Mouse (Mus musculus): ENCODE results near the gene Cacna2d3. TPM values are rescaled to one million over a fixed set of nuclear protein-coding genes. Genes with fewer than 3 reads are reported as not detected.
A peak's percentile ranks its signal among the peaks of the same experiment; 100 is the strongest.

The Cacna2d3 gene
- total RNA-seq, 1 experiment from 2014 or later = not detected

DNA sequence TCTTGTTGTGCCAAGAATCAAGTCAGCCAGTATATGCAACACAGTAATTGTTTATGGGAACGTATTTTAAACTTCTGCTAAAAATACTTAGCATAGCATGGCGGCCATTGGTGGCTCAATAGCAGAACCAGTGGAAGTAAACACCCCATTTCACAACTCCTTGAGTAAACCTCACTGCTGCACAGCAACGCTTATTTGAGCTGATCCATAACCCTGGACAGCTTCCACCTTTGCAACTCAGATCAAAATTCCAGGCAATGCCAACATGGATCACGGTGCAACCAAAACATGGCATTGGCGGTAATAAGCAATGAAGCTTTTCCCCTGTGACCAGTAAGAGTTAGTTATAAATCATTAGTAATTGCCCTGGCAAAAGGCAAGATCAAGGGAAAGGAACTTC lies 614.2 kb downstream of the Cacna2d3 start:
- no peak for ATAC-seq (replicated peaks; ENCODE audit: low read depth, poor library complexity, severe bottlenecking)

DNA sequence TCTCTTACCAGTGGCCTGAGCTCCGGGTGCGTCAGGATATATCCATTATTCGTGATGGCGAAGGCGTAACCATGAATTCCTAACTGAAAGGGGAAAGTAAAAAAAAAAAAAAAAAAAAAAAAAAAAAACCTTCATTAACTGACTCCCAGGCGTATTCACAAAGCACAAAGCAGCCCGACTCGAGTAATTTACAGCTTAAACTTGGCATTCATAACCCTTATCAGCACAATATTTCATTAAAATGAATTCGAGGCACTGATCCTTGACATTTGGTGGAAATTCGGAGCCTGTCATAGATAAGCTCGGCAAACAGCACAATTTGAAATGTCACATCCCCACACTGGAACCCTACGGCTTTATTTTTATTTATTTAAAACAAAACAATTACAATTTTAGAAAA lies 623.9 kb downstream of the Cacna2d3 start:
- no peak for ATAC-seq (replicated peaks; ENCODE audit: low read depth, poor library complexity, severe bottlenecking)

DNA sequence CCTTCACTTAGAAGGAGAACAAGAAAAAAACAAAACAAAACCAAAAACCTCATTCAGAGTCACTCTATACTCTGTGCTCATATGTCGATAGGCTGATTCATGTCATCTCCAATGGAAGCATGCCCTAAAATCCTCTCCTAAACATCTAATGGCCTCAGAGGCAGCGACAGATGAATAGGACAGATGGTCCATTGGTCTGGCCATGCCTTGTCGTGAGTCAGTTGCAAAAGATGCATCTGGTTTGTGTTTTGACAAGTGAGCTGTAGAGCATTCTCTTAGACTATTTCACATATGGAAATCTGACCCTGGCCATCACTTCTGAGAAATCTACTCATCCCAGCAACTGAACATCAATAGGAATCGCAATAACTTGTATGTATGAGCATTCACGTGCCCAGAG lies 626.2 kb downstream of the Cacna2d3 start:
- ATAC-seq (replicated peaks; ENCODE audit: low read depth, poor library complexity, severe bottlenecking) = no peak

DNA sequence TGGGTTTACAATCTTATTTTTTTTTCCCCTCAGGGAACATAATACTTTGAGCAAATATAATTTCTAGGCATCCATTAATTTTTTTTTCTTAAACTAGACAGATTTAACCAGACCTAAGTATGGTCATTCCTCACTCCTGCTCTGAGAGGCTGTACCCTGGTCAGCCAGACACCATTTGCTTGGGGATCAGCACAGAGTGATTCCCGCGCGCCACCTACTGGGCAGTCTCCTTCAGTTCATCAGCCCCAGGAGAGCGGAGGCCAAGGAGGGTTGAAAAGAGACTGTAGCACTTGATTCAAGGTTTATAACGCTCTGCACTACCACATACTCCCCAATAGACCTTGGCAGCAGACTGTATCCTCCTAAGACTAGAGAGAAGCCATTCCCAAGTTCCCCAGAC lies 631.6 kb downstream of the Cacna2d3 start:
- ATAC-seq (replicated peaks; ENCODE audit: low read depth, poor library complexity, severe bottlenecking) = peak; percentile 79

DNA sequence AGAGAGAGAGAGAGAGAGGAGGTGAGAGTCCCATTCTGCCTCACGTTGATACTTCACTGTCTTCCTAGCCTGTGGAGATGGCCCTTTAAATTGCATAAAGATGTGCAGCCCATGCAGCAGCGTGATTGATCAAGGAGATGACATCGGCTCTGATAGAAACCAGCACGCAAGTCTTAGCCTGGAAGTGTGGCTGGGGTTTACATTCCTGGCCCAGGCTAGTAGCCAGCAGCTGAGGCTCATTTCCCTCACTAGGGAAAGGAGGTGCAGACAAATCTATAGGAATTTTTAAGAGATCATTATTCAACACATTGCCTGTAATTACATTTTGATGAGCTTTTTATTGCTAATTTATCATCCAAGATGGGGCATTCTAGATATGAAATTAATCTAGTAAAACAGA lies 635.1 kb downstream of the Cacna2d3 start:
- no peak for ATAC-seq (replicated peaks; ENCODE audit: low read depth, poor library complexity, severe bottlenecking)

DNA sequence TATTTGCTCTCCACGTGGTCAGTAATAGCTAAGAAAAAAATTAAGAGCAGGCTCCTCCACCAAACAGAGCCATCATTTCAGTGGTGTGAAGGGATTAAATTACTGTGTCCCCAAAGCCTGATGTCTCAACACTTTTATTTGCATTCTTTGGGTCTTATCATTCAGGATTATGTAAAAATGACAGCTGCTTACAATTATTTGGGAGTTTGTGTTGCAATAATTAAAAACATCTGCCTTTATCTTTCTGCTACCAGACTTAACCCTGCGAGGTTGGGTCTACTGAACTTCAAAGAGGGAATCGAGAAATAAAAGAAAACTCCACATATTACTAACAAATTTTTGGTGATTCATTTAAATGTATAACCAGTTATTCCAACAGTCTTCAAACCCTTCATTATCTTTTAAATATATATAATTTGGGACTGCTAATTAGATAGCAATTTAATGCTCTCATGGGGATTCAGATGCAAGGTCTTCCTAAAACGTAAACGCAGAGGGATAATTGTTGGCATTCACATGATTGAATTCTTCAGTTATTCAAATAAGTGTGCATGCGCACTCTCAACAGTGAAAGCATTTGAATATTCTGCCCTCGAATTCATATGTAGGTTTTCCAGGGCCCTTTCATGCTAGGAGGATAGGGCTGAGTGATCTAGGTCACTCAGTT lies 636.0 kb downstream of the Cacna2d3 start:
- no peak for ATAC-seq (replicated peaks; ENCODE audit: low read depth, poor library complexity, severe bottlenecking)

DNA sequence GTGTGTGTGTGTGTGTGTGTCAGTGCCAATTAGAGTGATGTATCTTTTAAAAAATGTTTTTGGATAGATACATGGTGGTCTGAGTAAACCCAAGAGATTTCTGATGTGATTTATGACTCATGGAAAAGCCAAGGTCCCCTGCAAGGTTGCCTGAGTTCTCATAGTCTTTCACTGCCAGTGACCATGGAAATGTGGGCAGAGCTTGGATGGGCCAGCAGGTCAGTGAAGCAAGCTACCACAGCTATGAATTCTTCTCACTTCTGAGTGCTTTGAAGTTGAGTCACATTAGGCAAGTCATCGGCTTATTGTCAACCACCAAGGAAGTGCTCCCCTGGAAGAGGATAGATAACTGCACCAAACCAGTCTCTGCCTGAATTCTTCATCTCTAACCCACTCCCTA lies 639.5 kb downstream of the Cacna2d3 start:
- no peak for ATAC-seq (replicated peaks; ENCODE audit: low read depth, poor library complexity, severe bottlenecking)

DNA sequence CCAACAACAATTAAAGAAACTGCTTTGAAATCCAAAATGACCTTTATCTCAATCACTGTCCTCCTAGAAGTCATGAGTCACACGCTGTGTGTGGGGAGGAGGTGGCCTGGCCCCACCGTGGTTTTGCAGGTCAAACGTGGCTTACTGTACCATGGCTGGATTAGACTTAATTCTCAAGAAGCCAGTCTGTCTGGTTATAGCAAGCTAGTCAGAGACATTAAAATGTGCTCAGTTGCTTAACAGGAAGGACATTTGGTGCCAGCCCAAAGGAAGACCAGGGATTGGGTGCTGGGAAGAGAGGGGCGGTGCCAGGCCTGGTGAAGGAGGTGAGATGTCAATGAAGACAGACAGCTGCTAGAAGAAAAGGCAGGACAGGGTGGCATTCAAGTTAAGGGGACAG lies 641.0 kb downstream of the Cacna2d3 start:
- no peak for ATAC-seq (replicated peaks; ENCODE audit: low read depth, poor library complexity, severe bottlenecking)

DNA sequence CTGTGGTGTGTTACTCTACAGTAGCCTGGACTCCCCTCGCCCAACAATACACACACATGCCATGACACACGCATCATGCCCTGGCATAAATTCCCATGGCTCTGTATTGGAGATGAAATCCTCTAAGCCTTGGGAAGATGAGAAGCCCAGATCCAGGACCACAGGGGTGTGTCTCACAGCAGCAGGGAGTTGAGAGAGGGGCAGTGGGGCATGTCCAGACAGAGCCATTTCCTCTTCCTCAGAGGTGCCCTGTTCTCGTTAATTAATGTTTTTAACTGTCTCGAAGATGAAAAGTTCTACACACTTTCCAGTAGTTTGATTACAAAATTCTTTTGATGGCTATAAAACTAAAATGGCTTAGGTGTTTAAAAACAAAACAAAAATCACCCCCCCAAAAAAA lies 641.4 kb downstream of the Cacna2d3 start:
- no peak for ATAC-seq (replicated peaks; ENCODE audit: low read depth, poor library complexity, severe bottlenecking)

DNA sequence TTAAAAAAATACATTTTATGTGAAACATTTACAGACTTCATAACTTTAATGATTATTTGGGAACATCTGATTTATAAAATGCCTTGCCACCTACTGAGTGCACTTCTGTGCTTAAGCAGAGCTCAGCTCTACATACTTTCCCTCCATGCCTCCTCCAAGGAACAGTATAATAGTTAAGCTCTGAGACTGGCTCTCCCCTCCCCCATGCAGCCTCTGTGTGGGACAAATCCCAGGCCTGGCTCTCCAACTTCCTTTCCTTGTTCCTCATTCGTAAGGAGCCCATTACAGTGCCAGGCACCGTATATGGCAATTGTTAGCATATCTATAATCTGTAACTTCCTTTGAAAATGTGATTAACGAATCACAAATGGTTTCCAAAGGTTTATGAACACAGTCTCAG lies 644.2 kb downstream of the Cacna2d3 start:
- ATAC-seq (replicated peaks; ENCODE audit: low read depth, poor library complexity, severe bottlenecking) = no peak

DNA sequence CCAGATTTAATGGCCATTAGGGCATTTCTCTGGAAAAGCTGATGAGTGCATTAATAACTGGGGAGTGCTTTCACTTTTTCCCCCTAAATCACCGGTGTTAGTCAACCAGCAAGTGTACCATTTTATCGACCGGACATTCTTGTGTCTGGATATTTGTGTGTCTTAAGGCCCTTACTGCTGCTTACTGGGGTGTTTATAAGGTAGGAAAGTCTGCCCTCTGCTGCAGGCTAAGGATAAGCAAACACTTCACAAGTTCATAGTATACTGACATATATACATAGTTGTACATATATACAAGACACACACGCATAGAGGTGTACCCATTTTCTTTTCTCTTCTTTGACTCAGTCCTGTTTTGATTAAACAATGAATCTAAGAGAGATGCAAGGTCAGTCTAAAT lies 647.9 kb downstream of the Cacna2d3 start:
- no peak for ATAC-seq (replicated peaks; ENCODE audit: low read depth, poor library complexity, severe bottlenecking)

DNA sequence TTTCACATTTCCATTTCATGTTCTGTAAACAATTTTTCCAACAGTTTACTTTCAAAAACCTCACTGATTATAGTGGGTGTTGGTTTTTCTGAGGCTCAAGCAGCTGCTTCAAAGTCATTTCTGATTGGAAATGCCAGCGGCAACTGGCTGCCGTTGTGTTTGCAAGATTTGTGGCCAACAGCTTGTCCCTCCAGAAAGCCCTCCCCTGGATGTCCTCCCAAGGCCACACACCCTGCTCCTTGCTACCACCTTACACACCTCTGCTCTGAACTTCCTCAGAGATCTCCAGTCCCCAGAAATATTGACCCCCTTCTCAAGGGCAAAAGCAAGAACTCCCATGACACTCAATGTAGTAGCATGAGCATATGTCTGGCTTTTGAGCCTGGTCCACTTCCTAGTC lies 659.0 kb downstream of the Cacna2d3 start:
- ATAC-seq (replicated peaks; ENCODE audit: low read depth, poor library complexity, severe bottlenecking) = no peak

DNA sequence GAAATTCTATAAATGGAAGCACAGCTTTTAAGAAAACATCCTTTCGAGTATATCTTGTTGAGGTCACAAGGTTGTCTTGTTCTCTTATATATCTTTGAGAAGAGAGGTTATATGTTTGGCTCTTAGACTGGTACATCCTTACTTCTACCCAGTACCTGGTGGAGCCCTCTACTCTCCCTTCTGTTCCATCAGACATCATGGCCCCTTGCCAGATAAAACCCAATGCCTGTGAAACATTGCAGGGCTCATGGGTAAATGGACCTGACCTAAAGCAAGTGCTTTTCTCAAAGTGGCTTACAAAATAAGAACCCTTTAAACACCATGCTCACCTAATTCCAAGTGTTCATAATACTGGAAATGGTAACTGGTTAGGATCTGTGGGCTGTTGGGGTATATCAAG lies 660.2 kb downstream of the Cacna2d3 start:
- ATAC-seq (replicated peaks; ENCODE audit: low read depth, poor library complexity, severe bottlenecking) = no peak

DNA sequence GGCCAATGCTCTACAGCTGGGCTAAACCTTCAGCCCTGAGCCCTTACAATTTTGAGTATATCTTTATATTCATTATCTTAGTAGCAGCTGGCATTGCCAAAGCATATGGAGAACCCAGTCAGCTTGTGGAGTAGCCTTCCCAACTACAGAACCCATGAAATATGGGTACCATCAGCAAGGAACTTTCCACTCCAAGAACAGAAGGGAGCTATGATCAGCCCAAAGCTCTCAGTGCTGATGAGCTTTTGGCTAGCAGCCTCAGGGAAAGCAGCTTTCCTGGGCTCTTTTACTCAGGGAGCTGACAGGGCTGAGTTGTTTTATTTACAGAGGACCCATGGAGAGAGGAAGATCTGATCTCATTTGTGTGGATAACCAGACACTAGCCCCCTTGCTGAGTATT lies 661.0 kb downstream of the Cacna2d3 start:
- no peak for ATAC-seq (replicated peaks; ENCODE audit: low read depth, poor library complexity, severe bottlenecking)

DNA sequence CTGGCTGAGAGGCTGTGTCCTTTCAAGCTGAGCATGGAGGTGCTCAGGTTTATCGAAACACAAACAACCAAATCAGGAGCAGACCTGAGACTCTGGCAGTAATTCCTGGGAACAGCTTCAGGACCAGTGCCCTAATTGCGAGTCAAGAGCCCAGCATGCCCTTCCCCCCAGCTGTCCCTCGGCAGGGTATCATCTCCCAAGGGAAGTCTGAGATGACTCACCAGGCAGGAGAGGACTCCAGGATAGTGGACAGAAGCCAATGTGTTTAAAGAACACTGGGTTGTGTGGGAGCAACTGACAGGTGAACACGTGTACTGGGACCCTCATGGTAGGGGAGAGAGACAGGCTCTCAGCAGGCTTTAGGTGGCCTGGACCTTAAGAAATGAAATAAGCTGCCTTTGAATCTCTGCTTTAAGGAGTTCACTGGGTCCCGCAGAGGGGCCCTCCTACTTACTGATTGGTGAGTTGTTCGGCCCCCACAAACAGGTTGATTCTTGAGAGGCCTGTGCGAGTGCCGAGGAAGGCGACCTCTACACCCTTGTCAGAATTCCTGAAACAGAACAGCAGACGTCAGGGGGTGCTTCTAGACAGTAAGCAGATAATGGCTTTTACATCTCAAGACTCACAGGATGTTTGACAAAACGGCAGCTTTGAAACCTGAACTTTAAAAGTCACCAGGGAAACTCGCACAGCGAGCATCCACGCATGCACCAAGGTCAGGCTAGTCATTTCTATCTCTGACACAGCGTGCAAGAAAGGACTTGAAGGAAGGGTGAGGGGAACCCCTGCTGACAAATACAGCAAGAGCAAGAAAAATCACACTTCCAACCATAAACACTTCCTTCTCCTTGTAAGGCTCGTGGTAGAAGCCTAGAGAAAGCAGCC lies 669.5 kb downstream of the Cacna2d3 start:
- no peak for ATAC-seq (replicated peaks; ENCODE audit: low read depth, poor library complexity, severe bottlenecking)

DNA sequence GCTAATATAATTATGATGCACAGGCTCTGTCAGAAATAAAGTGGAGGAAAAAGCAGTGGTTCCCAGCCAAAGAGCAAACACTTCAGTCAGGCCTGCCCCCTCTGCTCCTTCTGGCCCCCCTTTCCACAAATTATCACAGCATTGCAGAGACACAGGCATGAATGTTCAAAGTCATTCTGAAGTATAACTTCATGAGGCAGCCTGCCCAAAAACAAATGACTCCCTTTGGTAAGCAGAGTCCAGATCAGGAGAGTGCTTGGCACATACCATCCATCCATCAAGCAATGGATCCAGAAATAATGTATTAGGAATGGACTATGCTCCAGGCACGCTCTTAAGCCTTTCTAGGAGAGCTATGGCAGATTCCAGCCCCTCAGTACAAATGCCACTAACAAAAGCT lies 679.3 kb downstream of the Cacna2d3 start:
- no peak for ATAC-seq (replicated peaks; ENCODE audit: low read depth, poor library complexity, severe bottlenecking)

DNA sequence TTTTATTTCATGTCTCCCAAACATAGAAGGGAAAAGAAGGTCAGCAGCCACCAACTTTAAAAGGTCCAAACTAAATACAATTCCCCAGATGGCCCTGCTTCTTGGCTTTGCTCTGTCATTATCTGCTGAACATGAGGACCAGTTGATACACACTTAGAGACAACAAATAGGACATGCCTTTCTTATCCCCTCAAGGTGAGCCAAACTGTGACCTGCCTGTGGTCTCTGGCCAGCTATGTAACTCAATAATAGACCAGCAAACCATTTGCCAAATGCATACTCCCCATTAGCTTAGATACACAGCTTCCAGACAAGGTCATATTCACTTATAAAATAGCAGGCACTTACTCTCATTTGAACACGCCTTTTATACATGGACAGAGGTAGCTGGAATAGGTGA lies 680.2 kb downstream of the Cacna2d3 start:
- ATAC-seq (replicated peaks; ENCODE audit: low read depth, poor library complexity, severe bottlenecking) = no peak

DNA sequence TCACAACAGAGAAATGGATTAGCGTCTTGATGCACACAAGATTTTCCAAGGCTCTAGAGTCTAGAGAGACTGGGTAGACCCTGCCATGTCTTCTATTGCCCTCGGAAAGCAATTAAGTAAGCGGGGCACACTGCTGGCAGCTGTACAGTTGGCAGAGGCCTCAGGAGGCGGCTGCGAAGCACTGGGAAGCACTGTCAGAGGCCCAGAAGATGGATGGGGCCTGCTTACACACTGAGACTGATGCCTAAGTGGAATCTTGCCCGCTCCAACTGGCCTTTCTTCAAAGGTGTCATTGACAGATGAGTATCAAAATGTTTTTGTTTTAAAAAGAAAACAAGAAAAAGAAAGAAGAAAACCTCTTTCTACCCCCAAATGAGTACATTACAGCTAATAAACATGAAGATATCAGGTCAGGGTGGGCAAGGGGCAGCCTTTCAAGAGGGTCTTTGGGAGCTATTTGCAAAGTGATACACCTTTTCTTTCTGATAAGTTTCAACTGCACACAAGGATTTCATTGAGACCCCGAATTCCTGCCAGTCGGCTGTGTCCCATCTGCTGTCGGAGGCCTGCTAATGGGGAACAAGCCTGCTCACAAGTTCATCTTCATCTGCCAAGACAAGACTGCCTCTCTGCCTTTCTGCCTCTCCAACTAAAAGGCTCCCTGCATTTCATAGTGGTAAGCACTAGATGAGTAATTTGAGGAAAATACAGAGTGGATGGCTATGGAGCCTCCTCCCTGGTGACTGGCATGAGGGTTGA lies 680.9 kb downstream of the Cacna2d3 start:
- ATAC-seq (replicated peaks; ENCODE audit: low read depth, poor library complexity, severe bottlenecking) = no peak

DNA sequence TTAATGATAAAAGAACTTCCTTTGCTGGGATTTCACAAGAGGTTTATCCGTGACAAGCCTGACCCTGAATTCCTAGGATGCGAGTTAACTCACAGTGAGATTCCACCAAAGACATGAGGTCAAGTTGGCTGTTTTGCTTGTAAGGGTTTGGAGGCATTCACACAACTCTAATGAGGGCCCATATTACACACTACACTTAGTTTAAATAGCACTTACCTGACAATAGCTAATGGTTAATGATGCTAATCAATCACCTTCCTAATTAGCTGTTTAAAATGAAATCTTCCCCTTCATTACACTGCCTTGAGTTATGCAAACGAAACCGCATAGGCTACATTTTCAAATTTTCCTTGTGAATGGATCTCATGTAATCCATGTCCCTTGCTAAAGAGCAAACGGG lies 683.4 kb downstream of the Cacna2d3 start:
- no peak for ATAC-seq (replicated peaks; ENCODE audit: low read depth, poor library complexity, severe bottlenecking)

DNA sequence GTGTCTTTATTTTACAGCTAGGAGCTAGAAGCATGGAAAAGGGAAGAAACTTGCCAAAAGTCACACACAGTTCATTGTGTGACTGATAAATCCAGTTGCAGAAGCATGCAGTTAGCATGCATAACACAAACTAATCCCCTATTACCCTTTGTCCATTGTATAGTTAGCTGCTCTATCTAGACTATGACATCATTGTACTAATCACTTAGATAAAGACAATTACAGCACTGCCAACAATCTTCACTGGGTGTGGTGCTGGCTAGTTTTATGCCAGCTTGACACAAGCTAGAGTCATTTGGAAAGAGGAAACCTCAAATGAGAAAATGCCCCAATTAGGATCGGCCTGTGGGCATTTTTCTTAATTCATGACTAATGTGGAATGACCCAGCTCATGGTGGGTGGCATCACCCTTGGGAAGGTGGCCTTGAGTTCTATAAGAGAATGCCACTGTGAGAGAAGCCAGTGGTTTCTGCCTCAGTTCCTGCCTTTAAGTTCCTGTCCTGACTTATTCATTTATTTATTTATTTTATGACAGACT lies 689.7 kb downstream of the Cacna2d3 start:
- no peak for ATAC-seq (replicated peaks; ENCODE audit: low read depth, poor library complexity, severe bottlenecking)

DNA sequence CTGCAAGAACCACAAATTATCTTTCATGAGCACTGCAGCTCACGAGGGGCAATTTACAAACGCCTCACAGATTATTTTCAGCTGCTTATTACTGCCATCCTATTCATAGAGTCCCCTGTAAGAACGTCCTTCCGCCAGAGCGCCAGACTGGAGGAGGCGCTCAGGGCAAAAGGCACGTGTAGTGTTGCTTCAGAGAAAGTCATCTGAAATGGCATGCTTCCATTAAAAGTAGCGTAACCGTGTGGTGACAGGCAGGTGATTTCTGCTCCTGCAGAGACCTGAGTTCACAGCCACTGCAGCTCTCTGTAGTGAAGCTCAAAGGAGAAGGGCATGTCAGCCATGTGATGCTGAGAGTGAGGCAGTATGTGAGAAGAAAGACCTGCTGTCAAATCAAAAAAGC lies 691.1 kb downstream of the Cacna2d3 start:
- no peak for ATAC-seq (replicated peaks; ENCODE audit: low read depth, poor library complexity, severe bottlenecking)

All from common myeloid progenitor, adult 5-6 weeks (primary cell).